Mouse (Mus musculus) olfactory bulb, adult 2 months (tissue): ENCODE data around the gene Cyb5rl.

Experiments
- CTCF ChIP-seq: fragments of 200-500 bp; IDR thresholded peaks from 2 replicates; pipeline ENCODE4 v1.5.1; 2012; ENCODE audit warnings: low read depth, mild to moderate bottlenecking, low read length, moderate library complexity; ENCODE audit not compliant: insufficient read depth
- POLR2A ChIP-seq: fragments of 200-500 bp; IDR thresholded peaks from 2 replicates; pipeline ENCODE4 v1.6.1; 2012; ENCODE audit warnings: mild to moderate bottlenecking, low read depth, low read length, moderate library complexity; ENCODE audit not compliant: insufficient read depth

- no peak for TF ChIP-seq POLR2A
- no peak for TF ChIP-seq CTCF
Measured at GRCm38 (mm10) chr4:107082185-107082584, 15.4 kb downstream of the Cyb5rl start.
